Mouse (Mus musculus) stomach, postnatal 0 days (tissue): ENCODE results near the gene Prok1. TPM values are rescaled to one million over a fixed set of nuclear protein-coding genes. Genes with fewer than 3 reads are reported as not detected.
A peak's percentile ranks its signal among the peaks of the same experiment; 100 is the strongest.

Experiments
- ATAC-seq: fragments of 200-750 bp; cut with Nextera tagmentation; 2 replicates; pipeline ENCODE4 v1.8.0; 2017; ENCODE audit not compliant: low FRiP score, low TSS enrichment
- DNase-seq: peaks from one replicate; pipeline ENCODE4 v3.0.0-alpha.2; 2016; ENCODE audit warnings: low spot score
- H3K27ac ChIP-seq: fragments of 300-500 bp; sonication (generic); replicated peaks from 2 replicates; pipeline ENCODE4 v1.5.1; 2014; ENCODE audit warnings: mild to moderate bottlenecking, control low read depth
- H3K27me3 ChIP-seq: fragments of 300-500 bp; sonication (generic); 2 replicates; pipeline ENCODE4 v1.6.1; 2014; ENCODE audit warnings: low read length; ENCODE audit not compliant: control insufficient read depth, insufficient read depth
- H3K36me3 ChIP-seq: fragments of 300-500 bp; sonication (generic); 2 replicates; pipeline ENCODE4 v1.6.1; 2014; ENCODE audit warnings: low read length, mixed read lengths; ENCODE audit not compliant: control insufficient read depth, insufficient read depth
- H3K4me1 ChIP-seq: fragments of 300-500 bp; sonication (generic); replicated peaks from 2 replicates; pipeline ENCODE4 v1.6.1; 2014; ENCODE audit warnings: antibody characterized with exemption; ENCODE audit not compliant: control insufficient read depth, insufficient read depth
- H3K4me2 ChIP-seq: fragments of 300-500 bp; sonication (generic); replicated peaks from 2 replicates; pipeline ENCODE4 v1.6.1; 2014; ENCODE audit warnings: low read depth, mild to moderate bottlenecking, control low read depth, moderate library complexity
- H3K4me3 ChIP-seq: fragments of 300-500 bp; sonication (generic); 2 replicates; pipeline ENCODE4 v1.5.1; 2014; ENCODE audit warnings: low read depth, low read length, control low read depth
- H3K9ac ChIP-seq: fragments of 300-500 bp; sonication (generic); 2 replicates; pipeline ENCODE4 v1.6.1; 2014; ENCODE audit warnings: mild to moderate bottlenecking, low read length, control low read depth, mixed read lengths
- H3K9me3 ChIP-seq: fragments of 300-500 bp; sonication (generic); 2 replicates; pipeline ENCODE4 v1.6.1; 2016; ENCODE audit warnings: low read length; ENCODE audit not compliant: control insufficient read depth
- CTCF ChIP-seq: IDR thresholded peaks from 2 replicates; pipeline ENCODE4 v1.5.1; 2016; ENCODE audit warnings: antibody characterized with exemption, low read depth, mild to moderate bottlenecking, moderate library complexity
- EP300 ChIP-seq: optimal IDR thresholded peaks from 2 replicates; pipeline ENCODE3; 2016; ENCODE audit warnings: antibody characterized with exemption
- WGBS: fragments of 180-500 bp; shearing (Covaris S2); extraction: QIAGEN DNeasy Blood & Tissue Kit; methylation state at CpG from one replicate; pipeline ENCODE4 v1.1.7; 2014; 5-methylcytosine and 5-hydroxymethylcytosine counted together
- polyA plus RNA-seq: library from polyadenylated mRNA; unstranded; fragments of >200 nt; fragmentation: Nextera tagmentation; extraction: Ambion mirVana; gene quantifications from 2 replicates; pipeline ENCODE4 v1.2.1, GENCODE M21; 2015

Gene Prok1
- polyA plus RNA-seq: 10.5 and 11.3 TPM in 2 replicates

DNA sequence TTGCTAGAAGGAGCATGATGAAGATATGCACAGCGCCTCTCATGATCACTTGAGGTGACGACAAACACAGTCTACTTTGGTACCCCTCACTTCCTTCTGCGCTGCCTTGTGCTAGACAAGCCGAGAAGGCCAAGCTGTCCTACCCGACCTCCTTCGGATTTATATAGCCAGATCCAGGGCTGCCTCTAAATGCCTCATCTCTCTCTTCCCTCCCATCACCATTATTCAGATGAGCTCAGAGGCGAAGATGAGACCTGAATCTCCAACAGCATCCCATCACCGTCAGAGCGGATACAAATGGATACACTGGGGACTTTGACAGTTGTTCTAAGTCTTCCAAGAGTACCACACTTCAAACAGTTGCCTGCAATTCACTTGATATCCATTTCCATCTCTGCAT is at the start of gene Prok1:
TSS of gene Prok1 (minus strand) at position 101 of the 400 bp plus-strand sequence.
- no peak within 1 kb of the TSS for H3K4me2 ChIP-seq
- ATAC-seq (no peak), DNase-seq (no peak)
- no peaks in the 10 kb centered on the region for H3K27me3 ChIP-seq
- no peaks in the 10 kb centered on the region for H3K4me1 ChIP-seq
- no peak for TF ChIP-seq EP300
- H3K27ac ChIP-seq: peak within 1 kb of the TSS; percentile 63; the same call in 1 of the 2 replicates
- H3K9me3 ChIP-seq: no peaks in the 10 kb centered on the region
- H3K9ac ChIP-seq: no peak within 1 kb of the TSS
- WGBS: 86% methylated on average over 9 of the region's 9 CpGs
- no peak within 1 kb of the TSS for H3K4me3 ChIP-seq
- no peaks in the 10 kb centered on the region for H3K36me3 ChIP-seq

DNA sequence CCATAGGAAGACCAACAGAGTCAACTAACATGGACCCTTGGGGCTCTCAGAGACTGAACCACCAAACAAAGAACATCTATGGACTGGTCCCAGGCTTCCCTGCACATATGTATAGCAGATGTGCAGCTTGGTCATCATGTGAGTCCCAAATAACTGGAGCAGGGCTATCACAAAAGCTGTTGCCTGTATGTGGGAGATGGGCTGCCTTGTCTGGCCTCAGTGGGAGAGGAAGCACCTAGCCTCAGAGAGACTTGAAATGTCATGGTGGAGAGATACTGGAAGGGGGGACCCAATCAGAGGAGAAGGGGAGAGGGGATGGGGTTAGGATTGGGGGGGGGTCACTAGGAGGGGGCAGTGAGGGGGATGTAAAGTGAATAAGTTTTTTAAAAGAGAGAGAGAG is 47.8 kb upstream of the Prok1 start:
- Histone ChIP-seq H3K4me3 (no peak overlapping the region), H3K4me1 (no peaks in the 10 kb centered on the region), H3K9me3 (no peaks in the 10 kb centered on the region), H3K36me3 (peaks cover 2% of the 10 kb centered on the region; the same call in 1 of the 2 replicates), H3K4me2 (no peak overlapping the region), H3K27ac (no peak overlapping the region), H3K27me3 (no peaks in the 10 kb centered on the region), H3K9ac (no peak overlapping the region)
- DNase-seq: no peak
- TF ChIP-seq EP300: no peak
- no peak for TF ChIP-seq CTCF
- ATAC-seq: no peak

DNA sequence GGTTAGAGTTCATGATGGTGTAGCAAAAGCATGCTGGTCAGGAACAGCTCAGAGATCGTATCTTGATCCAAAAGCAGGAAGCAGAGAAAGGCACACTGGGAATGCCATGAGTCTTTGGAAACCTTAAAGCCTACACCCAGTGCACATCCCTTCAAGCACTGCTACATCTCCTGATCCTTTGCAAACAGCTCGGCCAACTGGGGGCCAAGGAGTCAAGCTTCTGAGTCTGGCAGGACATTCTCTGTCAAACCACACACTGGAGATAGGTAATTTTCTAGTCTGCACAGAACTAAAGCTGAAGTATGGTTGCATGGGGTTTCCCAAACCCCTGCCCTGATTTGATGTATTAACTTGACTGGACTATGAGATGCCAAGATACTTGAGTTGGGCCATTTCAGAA is 46.6 kb upstream of the Prok1 start:
- no peak overlapping the region for H3K4me2 ChIP-seq
- no peak overlapping the region for H3K9ac ChIP-seq
- H3K4me1 ChIP-seq: no peaks in the 10 kb centered on the region
- ATAC-seq (no peak), DNase-seq (no peak)
- TF ChIP-seq CTCF (no peak), EP300 (no peak)
- no peak overlapping the region for H3K27ac ChIP-seq
- H3K27me3 ChIP-seq: no peaks in the 10 kb centered on the region
- 78% methylated on average over 2 of the region's 2 CpGs for WGBS
- H3K4me3 ChIP-seq: no peak overlapping the region
- no peaks in the 10 kb centered on the region for H3K9me3 ChIP-seq
- peaks cover 6% of the 10 kb centered on the region; the same call in 1 of the 2 replicates for H3K36me3 ChIP-seq

DNA sequence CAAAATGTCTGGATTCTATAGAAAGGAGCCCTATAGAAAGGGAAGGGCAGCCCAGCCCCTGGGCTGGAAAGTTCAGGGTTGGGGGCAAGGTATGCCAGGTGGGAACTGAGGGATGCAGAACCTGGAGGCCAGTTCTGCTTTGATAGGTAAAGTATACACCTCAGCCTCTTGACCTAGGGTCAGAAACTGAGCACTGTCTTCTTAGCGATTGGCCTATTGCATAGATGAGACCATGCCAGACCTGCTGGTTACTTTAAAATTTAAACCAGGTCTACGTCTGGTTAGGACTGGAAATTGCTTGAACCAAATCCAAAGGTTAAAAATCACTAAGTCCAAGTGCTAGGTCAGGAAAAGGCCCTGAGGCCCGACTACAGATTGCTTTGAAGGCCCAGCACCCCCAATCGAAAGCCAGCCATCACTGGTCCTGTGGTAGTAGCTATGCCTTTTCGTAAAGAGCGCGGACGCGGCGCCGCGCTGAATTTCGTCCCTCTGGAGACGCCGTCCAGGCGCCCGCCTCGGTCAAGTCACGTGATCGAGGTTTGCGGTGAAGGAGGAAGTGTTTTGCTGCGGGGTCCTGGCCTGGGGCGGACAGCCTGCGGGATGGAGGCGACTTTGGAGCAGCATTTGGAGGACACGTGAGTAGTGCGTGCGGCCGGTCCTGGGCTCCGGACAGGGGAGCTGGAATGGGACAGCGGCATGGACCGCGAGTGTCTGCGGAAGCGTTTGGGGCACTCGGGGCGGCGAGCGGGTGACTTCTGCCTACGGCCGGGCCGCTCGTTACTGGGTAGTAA is 39.2 kb upstream of the Prok1 start, which contains the start of gene Lamtor5:
TSS of gene Lamtor5 (plus strand) at position 380 of the 791 bp plus-strand sequence.
- no peak for TF ChIP-seq CTCF
- no peak for TF ChIP-seq EP300
- no peak within 1 kb of the TSS; the same call in 1 of the 2 replicates for H3K27ac ChIP-seq
- peak; percentile 91 for DNase-seq
- no peaks in the 10 kb centered on the region for H3K9me3 ChIP-seq
- peaks cover 6% of the 10 kb centered on the region; the same call in 1 of the 2 replicates for H3K36me3 ChIP-seq
- WGBS: 3% methylated on average over 43 of the region's 43 CpGs
- no peaks in the 10 kb centered on the region for H3K4me1 ChIP-seq
- peak within 1 kb of the TSS; percentile 89 for H3K9ac ChIP-seq
- ATAC-seq: peak; percentile 90
- peak within 1 kb of the TSS; percentile 97 for H3K4me3 ChIP-seq
- no peaks in the 10 kb centered on the region for H3K27me3 ChIP-seq
- H3K4me2 ChIP-seq: peak within 1 kb of the TSS; percentile 81

DNA sequence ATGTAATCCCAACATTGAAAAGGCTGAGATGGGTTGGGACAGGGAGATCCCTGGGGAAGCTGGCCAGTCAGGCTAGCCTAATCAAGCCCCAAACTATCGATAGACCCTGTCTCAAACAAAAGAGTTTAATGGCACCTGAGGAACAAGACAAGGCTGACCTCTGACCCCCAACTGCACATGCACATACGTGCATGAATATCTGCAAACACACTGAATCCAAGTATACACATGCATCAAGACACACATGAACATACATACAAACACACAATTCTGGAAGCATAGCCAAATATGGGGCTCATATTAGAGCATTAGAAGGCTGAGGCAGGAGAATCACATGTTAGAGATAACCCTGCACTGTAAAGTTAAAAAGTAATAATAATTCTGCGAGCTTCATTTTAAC is 37.1 kb upstream of the Prok1 start:
- DNase-seq (no peak), ATAC-seq (no peak)
- Histone ChIP-seq H3K4me3 (no peak overlapping the region), H3K27me3 (no peaks in the 10 kb centered on the region), H3K4me1 (no peaks in the 10 kb centered on the region), H3K9ac (no peak overlapping the region), H3K27ac (no peak overlapping the region), H3K4me2 (no peak overlapping the region), H3K36me3 (no peaks in the 10 kb centered on the region), H3K9me3 (no peaks in the 10 kb centered on the region)
- WGBS: 84% methylated on average over 3 of the region's 3 CpGs
- TF ChIP-seq EP300: no peak
- no peak for TF ChIP-seq CTCF

DNA sequence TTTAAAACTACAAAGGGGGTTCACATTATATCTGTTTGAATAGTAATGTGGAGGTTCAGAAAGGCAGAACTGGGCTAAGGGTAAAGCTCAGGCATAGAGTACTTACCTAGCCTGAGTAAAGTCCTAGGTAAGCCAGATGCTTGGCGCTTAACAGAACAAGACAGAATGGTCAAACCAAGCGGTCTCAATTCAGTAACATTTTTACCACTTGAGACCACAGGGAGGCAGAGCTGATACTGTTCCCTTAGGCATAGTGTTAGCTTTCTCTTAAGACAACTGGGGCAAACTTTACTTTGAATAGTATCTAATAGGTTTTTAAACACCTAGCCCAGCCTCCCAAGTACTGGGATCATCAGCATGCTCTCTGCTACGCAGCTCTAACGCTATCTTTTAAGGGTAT is 36.5 kb upstream of the Prok1 start:
- Histone ChIP-seq H3K4me1 (no peaks in the 10 kb centered on the region), H3K27me3 (no peaks in the 10 kb centered on the region), H3K9me3 (no peaks in the 10 kb centered on the region), H3K9ac (no peak overlapping the region), H3K27ac (no peak overlapping the region), H3K36me3 (no peaks in the 10 kb centered on the region), H3K4me2 (no peak overlapping the region), H3K4me3 (no peak overlapping the region)
- DNase-seq (no peak), ATAC-seq (no peak)
- 60% methylated on average over 4 of the region's 4 CpGs for WGBS
- TF ChIP-seq EP300 (no peak), CTCF (peak; percentile 56)
